Mouse (Mus musculus) cerebellum, adult 2 months (tissue): ENCODE results near the gene Pcbp4.

Experiments used
- CTCF ChIP-seq: fragments of 200-500 bp; IDR thresholded peaks from 2 replicates; pipeline ENCODE4 v1.5.1; 2011; ENCODE audit warnings: low read depth, mild to moderate bottlenecking, control low read depth, low read length, moderate library complexity, borderline replicate concordance; ENCODE audit not compliant: insufficient read depth
- POLR2A ChIP-seq: fragments of 200-500 bp; IDR thresholded peaks from 2 replicates; pipeline ENCODE4 v1.6.1; 2011; ENCODE audit warnings: low read length, control low read depth, borderline replicate concordance; ENCODE audit not compliant: insufficient read depth

DNA sequence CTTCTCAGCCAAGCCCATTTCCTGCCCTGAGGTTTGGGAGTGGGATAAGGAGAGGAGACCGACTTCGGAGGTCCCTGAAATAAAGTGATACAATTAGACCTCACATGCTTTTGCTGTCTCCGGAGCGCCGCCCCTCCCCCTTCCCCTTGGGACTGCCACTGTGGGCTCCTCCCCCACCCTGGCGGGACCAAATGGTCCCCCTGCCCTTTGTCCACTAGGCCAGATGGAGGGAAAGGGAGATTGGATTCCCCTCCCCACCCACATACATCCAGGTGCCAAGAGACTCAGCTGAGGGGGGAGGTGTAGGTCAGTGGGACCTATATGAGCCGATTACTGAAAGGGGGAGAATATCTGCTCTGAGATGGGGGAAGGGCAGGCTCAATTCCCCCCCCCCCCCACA is 270 bp upstream of the Pcbp4 start:
- TF ChIP-seq CTCF (no peak), POLR2A (no peak)
